Mouse (Mus musculus) forebrain, embryonic 11.5 days (tissue): ENCODE measurements around the gene Acox1. TPM values are rescaled to one million over a fixed set of nuclear protein-coding genes. Genes with fewer than 3 reads are reported as not detected.

Source experiments
- ATAC-seq: fragments of 200-750 bp; cut with Nextera tagmentation; replicated peaks from 2 replicates; pipeline ENCODE4 v1.8.0; 2017; ENCODE audit warnings: moderate TSS enrichment; ENCODE audit not compliant: low FRiP score
- DNase-seq: peaks from one replicate; pipeline ENCODE4 v3.0.0-alpha.2; 2017; ENCODE audit warnings: low spot score
- H3K27ac ChIP-seq: fragments of 300-500 bp; sonication (generic); 2 replicates; pipeline ENCODE4 v1.5.1; 2014; ENCODE audit warnings: low read depth, low read length
- H3K27me3 ChIP-seq: fragments of 300-500 bp; sonication (generic); 2 replicates; pipeline ENCODE4 v1.6.1; 2014; ENCODE audit warnings: mild to moderate bottlenecking, low read length, mixed read lengths; ENCODE audit not compliant: control insufficient read depth, insufficient read depth
- H3K36me3 ChIP-seq: fragments of 300-500 bp; sonication (generic); 2 replicates; pipeline ENCODE4 v1.6.1; 2014; ENCODE audit warnings: mild to moderate bottlenecking, low read length, moderate library complexity, mixed read lengths; ENCODE audit not compliant: control insufficient read depth, insufficient read depth
- H3K4me1 ChIP-seq: fragments of 300-500 bp; sonication (generic); replicated peaks from 2 replicates; pipeline ENCODE4 v1.6.1; 2014; ENCODE audit warnings: low read length, mixed read lengths; ENCODE audit not compliant: control insufficient read depth, insufficient read depth
- H3K4me2 ChIP-seq: fragments of 300-500 bp; sonication (generic); 2 replicates; pipeline ENCODE4 v1.6.1; 2014; ENCODE audit warnings: low read depth, mild to moderate bottlenecking, low read length, moderate library complexity, mixed read lengths; ENCODE audit not compliant: severe bottlenecking
- H3K4me3 ChIP-seq: fragments of 300-500 bp; sonication (generic); 2 replicates; pipeline ENCODE4 v1.5.1; 2014; ENCODE audit warnings: low read depth, low read length
- H3K9ac ChIP-seq: fragments of 300-500 bp; sonication (generic); 2 replicates; pipeline ENCODE4 v1.6.1; 2014; ENCODE audit warnings: low read length
- H3K9me3 ChIP-seq: fragments of 300-500 bp; sonication (generic); 2 replicates; pipeline ENCODE4 v1.6.1; 2016; ENCODE audit warnings: low read length, mixed read lengths; ENCODE audit not compliant: control insufficient read depth
- WGBS: fragments of 180-500 bp; shearing (Covaris S2); extraction: QIAGEN DNeasy Blood & Tissue Kit; methylation state at CpG from one replicate; pipeline ENCODE4 v1.1.7; 2014; 5-methylcytosine and 5-hydroxymethylcytosine counted together
- polyA plus RNA-seq: library from polyadenylated mRNA; unstranded; fragments of >200 nt; fragmentation: Nextera tagmentation; extraction: Ambion mirVana; gene quantifications from 2 replicates; pipeline ENCODE4 v1.2.1, GENCODE M21; 2014

Acox1 gene
- polyA plus RNA-seq, 1 experiment from 2014 or later: 28.0 TPM

DNA sequence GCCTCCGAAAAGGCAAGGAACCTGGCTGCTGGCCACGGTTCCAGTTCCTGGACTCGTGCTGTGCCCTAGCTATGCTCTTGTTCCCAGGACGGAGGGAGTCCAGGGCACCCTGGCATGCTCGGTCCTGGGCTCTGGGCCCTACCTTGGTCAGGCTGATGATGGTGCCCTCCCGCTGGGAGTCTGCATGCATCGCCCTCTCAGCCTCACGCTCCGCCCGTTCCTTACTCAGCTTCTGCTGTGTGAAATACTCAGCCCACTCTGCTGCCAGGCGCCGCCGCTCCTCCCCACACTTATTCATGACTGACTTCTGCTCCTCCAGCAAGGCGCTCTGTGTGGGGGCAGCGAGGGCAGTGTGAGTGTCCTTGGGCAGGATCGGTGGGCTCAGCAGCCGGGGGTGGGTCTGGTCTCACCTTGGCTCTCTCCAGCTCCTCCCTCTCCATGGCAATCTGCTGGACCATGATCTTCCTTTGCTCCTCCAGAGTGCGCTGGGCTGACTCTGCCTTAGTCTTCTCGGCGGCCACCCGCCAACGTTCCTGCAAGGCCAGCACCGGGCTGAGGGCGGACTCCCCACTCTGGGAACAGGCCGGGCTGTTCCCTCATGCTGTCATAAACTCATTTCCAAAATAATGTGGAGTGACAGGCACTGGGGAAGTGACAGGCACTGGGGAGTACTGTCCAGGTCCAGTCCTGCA is 52.4 kb downstream of the Acox1 start:
- ATAC-seq (no peak), DNase-seq (no peak)
- Histone ChIP-seq H3K27me3 (no peaks in the 10 kb centered on the region), H3K4me1 (no peaks in the 10 kb centered on the region), H3K4me3 (no peak overlapping the region), H3K4me2 (no peak overlapping the region), H3K36me3 (peaks cover 11% of the 10 kb centered on the region; the same call in 1 of the 2 replicates), H3K9ac (no peak overlapping the region), H3K9me3 (no peaks in the 10 kb centered on the region), H3K27ac (no peak overlapping the region)
- WGBS: 81% methylated on average over 25 of the region's 25 CpGs

- Histone ChIP-seq H3K27ac (no peak overlapping the region), H3K4me3 (no peak overlapping the region), H3K9ac (no peak overlapping the region), H3K27me3 (no peaks in the 10 kb centered on the region), H3K4me1 (no peaks in the 10 kb centered on the region), H3K36me3 (peaks cover 8% of the 10 kb centered on the region; the same call in 1 of the 2 replicates), H3K4me2 (no peak overlapping the region), H3K9me3 (no peaks in the 10 kb centered on the region)
- WGBS: 62% methylated on average over 18 of the region's 18 CpGs
- ATAC-seq (no peak), DNase-seq (no peak)
These were observed 53.2 kb downstream of the Acox1 start for GRCm38 (mm10) chr11:116145481-116146293.

- Histone ChIP-seq H3K9me3 (no peaks in the 10 kb centered on the region), H3K4me1 (no peaks in the 10 kb centered on the region; the same call in 1 of the 2 replicates), H3K4me2 (no peak overlapping the region), H3K4me3 (no peak overlapping the region), H3K36me3 (peaks cover 5% of the 10 kb centered on the region; the same call in 1 of the 2 replicates), H3K27ac (no peak overlapping the region), H3K9ac (no peak overlapping the region), H3K27me3 (no peaks in the 10 kb centered on the region)
- no peak for ATAC-seq
- no peak for DNase-seq
- 84% methylated on average over 3 of the region's 3 CpGs for WGBS
These were observed 55.4 kb downstream of the Acox1 start for GRCm38 (mm10) chr11:116143468-116143867.

GRCm38 (mm10) chr11:116142211-116142991 is 56.4 kb downstream of the Acox1 start:
- DNase-seq (no peak), ATAC-seq (no peak)
- H3K4me3 ChIP-seq: no peak overlapping the region
- no peaks in the 10 kb centered on the region; the same call in 1 of the 2 replicates for H3K4me1 ChIP-seq
- H3K27ac ChIP-seq: no peak overlapping the region
- WGBS: 65% methylated on average over 10 of the region's 10 CpGs
- H3K4me2 ChIP-seq: no peak overlapping the region
- no peaks in the 10 kb centered on the region for H3K27me3 ChIP-seq
- H3K9ac ChIP-seq: no peak overlapping the region
- no peaks in the 10 kb centered on the region for H3K9me3 ChIP-seq
- peaks cover 5% of the 10 kb centered on the region; the same call in 1 of the 2 replicates for H3K36me3 ChIP-seq

- H3K4me2 ChIP-seq: peak within 1 kb of the TSS; percentile 67
- no peak within 1 kb of the TSS for H3K27ac ChIP-seq
- peaks cover 4% of the 10 kb centered on the region; the same call in 1 of the 2 replicates for H3K36me3 ChIP-seq
- no peaks in the 10 kb centered on the region for H3K9me3 ChIP-seq
- peaks cover 2% of the 10 kb centered on the region; the same call in 1 of the 2 replicates for H3K4me1 ChIP-seq
- under 1% methylated on average over 60 of the region's 60 CpGs for WGBS
- ATAC-seq: peak; percentile 97
- H3K4me3 ChIP-seq: peak within 1 kb of the TSS; percentile 87
- no peaks in the 10 kb centered on the region for H3K27me3 ChIP-seq
- peak; percentile 98 for DNase-seq
- H3K9ac ChIP-seq: peak within 1 kb of the TSS; percentile 80
These were observed 60.2 kb downstream of the Acox1 start, which contains the start of gene Mrpl38 for GRCm38 (mm10) chr11:116138468-116139138. Gene Mrpl38, minus strand, starts transcription at chr11:116138868.

DNA sequence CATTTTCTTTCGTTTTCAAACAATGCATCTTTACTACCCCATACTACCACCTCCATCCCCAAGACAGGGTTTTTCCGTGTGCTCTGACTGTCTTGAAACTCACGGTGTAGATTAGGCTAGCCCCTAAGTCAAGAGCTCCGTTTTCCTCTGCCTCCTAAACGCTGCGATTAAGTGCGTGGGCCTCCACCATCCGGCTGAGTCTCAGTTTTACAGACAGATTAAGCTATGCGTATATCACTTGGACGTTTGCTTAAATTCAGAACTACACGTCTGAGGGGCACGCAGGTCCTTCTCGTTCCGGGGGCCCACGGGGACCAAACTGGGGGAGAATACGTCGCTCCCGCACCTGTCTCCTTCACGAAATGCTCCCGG is 60.8 kb downstream of the Acox1 start:
- Histone ChIP-seq H3K9me3 (no peaks in the 10 kb centered on the region), H3K9ac (peak overlapping the region; percentile 80), H3K4me3 (peak overlapping the region; percentile 87), H3K4me1 (peaks cover 2% of the 10 kb centered on the region; the same call in 1 of the 2 replicates), H3K27me3 (no peaks in the 10 kb centered on the region), H3K4me2 (peak overlapping the region; percentile 67), H3K27ac (no peak overlapping the region), H3K36me3 (peaks cover 4% of the 10 kb centered on the region; the same call in 1 of the 2 replicates)
- DNase-seq (no peak), ATAC-seq (0 out of 2 replicates have a peak, but pooled peaks have one; percentile 3)
- WGBS: under 1% methylated on average over 20 of the region's 20 CpGs

- Histone ChIP-seq H3K4me3 (no peak overlapping the region), H3K36me3 (peaks cover 4% of the 10 kb centered on the region; the same call in 1 of the 2 replicates), H3K9me3 (no peaks in the 10 kb centered on the region), H3K27me3 (no peaks in the 10 kb centered on the region), H3K4me2 (no peak overlapping the region), H3K9ac (no peak overlapping the region), H3K4me1 (peaks cover 2% of the 10 kb centered on the region; the same call in 1 of the 2 replicates), H3K27ac (no peak overlapping the region)
- WGBS: 91% methylated on average over 10 of the region's 10 CpGs
- no peak for DNase-seq
- no peak for ATAC-seq
These were observed 64.7 kb downstream of the Acox1 start for GRCm38 (mm10) chr11:116134171-116134570.
